In genomic region chr14:103513473-103513811, GRCm38 (mm10) we compare ENCODE assay signal across 10 mouse cellular contexts. TPM values are rescaled to one million over a fixed set of nuclear protein-coding genes. Genes with fewer than 3 reads are reported as not detected.
A peak's percentile ranks its signal among the peaks of the same experiment; 100 is the strongest.
DNase-seq lines count a peak whose midpoint lies in the region; ATAC-seq and TF ChIP-seq lines count a peak whose summit lies in the region.
"Had no signal": no experiment of that assay in that cellular context is flagged by ENCODE, and none has a peak within 500 bp of the region (broad histone marks: within the 10 kb centered on the region; RNA-seq: fewer than 3 reads in every experiment).

No protein-coding gene starts in this region.

- no peak for TF ChIP-seq POLR2A in cerebellum, adult 2 months (IDR thresholded peaks at IDR 0.05; ENCODE audit: borderline replicate concordance, insufficient read depth, low read length)

- H3K27ac ChIP-seq in kidney, embryonic 16.5 days (ENCODE audit: low read length) = 0 out of 2 replicates have a peak overlapping the region, but pooled peaks have one; percentile 36
- H3K27ac ChIP-seq in embryonic facial prominence, embryonic 15.5 days (replicated peaks) = no peak overlapping the region; the same call in 1 of the 2 replicates
- H3K27ac ChIP-seq in hindbrain, embryonic 14.5 days = no peak overlapping the region
- H3K27ac ChIP-seq in midbrain, embryonic 16.5 days (ENCODE audit: low read length) = no peak overlapping the region
- H3K27ac ChIP-seq in cerebellum, adult 2 months (ENCODE audit: insufficient read depth, low read length) = no peak overlapping the region
- H3K27ac ChIP-seq: liver, embryonic 14.5 days had no signal

- no peaks in the 10 kb centered on the region for H3K36me3 ChIP-seq in kidney, embryonic 16.5 days (ENCODE audit: insufficient read depth, low read length)
- no peaks in the 10 kb centered on the region for H3K36me3 ChIP-seq in embryonic facial prominence, embryonic 15.5 days
- no peaks in the 10 kb centered on the region for H3K36me3 ChIP-seq in hindbrain, embryonic 14.5 days (replicated peaks; ENCODE audit: control insufficient read depth, insufficient read depth)
- H3K36me3 ChIP-seq in midbrain, embryonic 16.5 days (ENCODE audit: control insufficient read depth, insufficient read depth, low read length) = no peaks in the 10 kb centered on the region

- peaks cover 11% of the 10 kb centered on the region for H3K4me1 ChIP-seq in kidney, embryonic 16.5 days (ENCODE audit: insufficient read depth, low read length)
- H3K4me1 ChIP-seq in embryonic facial prominence, embryonic 15.5 days = peaks cover 10% of the 10 kb centered on the region
- peaks cover 6% of the 10 kb centered on the region; the same call in 1 of the 2 replicates for H3K4me1 ChIP-seq in hindbrain, embryonic 14.5 days (replicated peaks; ENCODE audit: control insufficient read depth, insufficient read depth, low read length)
- H3K4me1 ChIP-seq in midbrain, embryonic 16.5 days (ENCODE audit: control insufficient read depth, insufficient read depth, low read length) = peaks cover 13% of the 10 kb centered on the region
- no peaks in the 10 kb centered on the region for H3K4me1 ChIP-seq in cerebellum, adult 2 months (ENCODE audit: control insufficient read depth, insufficient read depth, low read length)

- peak; percentile 21; the same call in 1 of the 2 replicates for ATAC-seq in kidney, embryonic 16.5 days (ENCODE audit: low FRiP score, low TSS enrichment)
- no peak for ATAC-seq in embryonic facial prominence, embryonic 15.5 days (ENCODE audit: insufficient number of reproducible peaks, low FRiP score, low TSS enrichment, low read depth)
- ATAC-seq in hindbrain, embryonic 14.5 days (ENCODE audit: low FRiP score) = no peak
- ATAC-seq in midbrain, embryonic 16.5 days = no peak

- H3K27me3 ChIP-seq in kidney, embryonic 16.5 days (ENCODE audit: insufficient read depth, low read length) = no peaks in the 10 kb centered on the region
- peaks cover 5% of the 10 kb centered on the region; the same call in 1 of the 2 replicates for H3K27me3 ChIP-seq in embryonic facial prominence, embryonic 15.5 days
- H3K27me3 ChIP-seq in hindbrain, embryonic 14.5 days (ENCODE audit: control insufficient read depth, insufficient read depth, low read length) = no peaks in the 10 kb centered on the region
- H3K27me3 ChIP-seq in midbrain, embryonic 16.5 days (ENCODE audit: control insufficient read depth, insufficient read depth, low read depth, low read length) = no peaks in the 10 kb centered on the region
- H3K27me3 ChIP-seq in cerebellum, adult 2 months (ENCODE audit: control insufficient read depth, insufficient read depth, low read length) = no peaks in the 10 kb centered on the region

- no peak for TF ChIP-seq CTCF in cerebellum, adult 2 months (IDR thresholded peaks at IDR 0.05; ENCODE audit: borderline replicate concordance, insufficient read depth, low read depth, low read length)

- no peaks in the 10 kb centered on the region for H3K9me3 ChIP-seq in kidney, embryonic 16.5 days (ENCODE audit: low read length)
- no peaks in the 10 kb centered on the region for H3K9me3 ChIP-seq in embryonic facial prominence, embryonic 15.5 days (replicated peaks)
- no peaks in the 10 kb centered on the region for H3K9me3 ChIP-seq in hindbrain, embryonic 14.5 days (ENCODE audit: control insufficient read depth, low read length)
- H3K9me3 ChIP-seq in midbrain, embryonic 16.5 days (replicated peaks; ENCODE audit: control insufficient read depth, low read length, poor library complexity, severe bottlenecking) = no peaks in the 10 kb centered on the region

- H3K4me3 ChIP-seq in kidney, embryonic 16.5 days (ENCODE audit: low read length) = peak overlapping the region; percentile 12; the same call in 1 of the 2 replicates
- peak overlapping the region; percentile 17 for H3K4me3 ChIP-seq in embryonic facial prominence, embryonic 15.5 days (replicated peaks)
- no peak overlapping the region for H3K4me3 ChIP-seq in hindbrain, embryonic 14.5 days (replicated peaks; ENCODE audit: low read length)
- no peak overlapping the region for H3K4me3 ChIP-seq in midbrain, embryonic 16.5 days (ENCODE audit: low read depth, low read length)
- no peak overlapping the region for H3K4me3 ChIP-seq in cerebellum, adult 2 months (replicated peaks; ENCODE audit: insufficient read depth, low read depth, low read length)

- WGBS in kidney, embryonic 16.5 days = 60% methylated on average over 7 of the region's 7 CpGs
- 59% methylated on average over 7 of the region's 7 CpGs for WGBS in embryonic facial prominence, embryonic 15.5 days
- 53% methylated on average over 7 of the region's 7 CpGs for WGBS in hindbrain, embryonic 14.5 days
- WGBS in midbrain, embryonic 16.5 days = 55% methylated on average over 7 of the region's 7 CpGs
- 54% methylated on average over 7 of the region's 7 CpGs for WGBS in cerebellum, adult 2 months

- no peak for DNase-seq in kidney, adult 9 months
- no peak for DNase-seq in hindbrain, embryonic 14.5 days (ENCODE audit: low spot score)
- DNase-seq in cerebellum, adult 2 months = no peak
- no peak for DNase-seq in left cerebral cortex, adult 9 months (ENCODE audit: low spot score in 2 of 2)
- DNase-seq: adrenal gland, postnatal 25 days; cerebellum, postnatal 14 days had no signal

- H3K9ac ChIP-seq in kidney, embryonic 16.5 days (replicated peaks; ENCODE audit: low read length) = no peak overlapping the region
- no peak overlapping the region for H3K9ac ChIP-seq in embryonic facial prominence, embryonic 15.5 days
- H3K9ac ChIP-seq in hindbrain, embryonic 14.5 days = no peak overlapping the region; the same call in 1 of the 2 replicates
- no peak overlapping the region for H3K9ac ChIP-seq in midbrain, embryonic 16.5 days (ENCODE audit: low read depth, low read length)
- H3K9ac ChIP-seq: liver, embryonic 14.5 days had no signal

- H3K4me2 ChIP-seq in kidney, embryonic 16.5 days (replicated peaks; ENCODE audit: low read depth, low read length) = peak overlapping the region; percentile 39
- H3K4me2 ChIP-seq in embryonic facial prominence, embryonic 15.5 days (replicated peaks) = 0 out of 2 replicates have a peak overlapping the region, but pooled peaks have one; percentile 17
- H3K4me2 ChIP-seq in hindbrain, embryonic 14.5 days (replicated peaks) = peak overlapping the region; percentile 44
- H3K4me2 ChIP-seq in midbrain, embryonic 16.5 days (ENCODE audit: low read length) = peak overlapping the region; percentile 43

RNA-seq across cellular contexts. Expression of gene Scel, which starts 0.3 kb away (rescaled TPM):
- polyA plus RNA-seq in kidney, embryonic 16.5 days (2015; fragmentation: Nextera tagmentation; extraction: Ambion mirVana) = 2.2 and 2.7 TPM in 2 replicates
- polyA plus RNA-seq in embryonic facial prominence, embryonic 15.5 days (2015; fragmentation: Nextera tagmentation; extraction: Ambion mirVana) = 16.6 and 20.2 TPM in 2 replicates
- polyA plus RNA-seq in hindbrain, embryonic 14.5 days (2014; fragmentation: Nextera tagmentation; extraction: Ambion mirVana) = 0.10 and 0.36 TPM in 2 replicates
- polyA plus RNA-seq in midbrain, embryonic 16.5 days (2015; fragmentation: Nextera tagmentation; extraction: Ambion mirVana) = 0.16 and 0.34 TPM in 2 replicates
- 0.87 and 0.98 TPM in 2 replicates for polyA plus RNA-seq in cerebellum, adult 2 months (2012; rRNA removed)

Comparison
In these comparisons a context has a peak if more than half of its experiments do, and no peak if none do; other contexts are left out.
1. H3K4me3 ChIP-seq: peak in kidney, embryonic 16.5 days (single experiment) and embryonic facial prominence, embryonic 15.5 days (single experiment); none in hindbrain, embryonic 14.5 days (single experiment), midbrain, embryonic 16.5 days (single experiment) and cerebellum, adult 2 months (single experiment).
2. Peak in every context shown above with its lines, with median percentiles within 50 percentile points of each other: H3K4me2 ChIP-seq.